Mouse (Mus musculus): ENCODE measurements around the gene C3. TPM values are rescaled to one million over a fixed set of nuclear protein-coding genes. Genes with fewer than 3 reads are reported as not detected.

The C3 gene
- total RNA-seq, 1 experiment: 0.22 TPM

- no peak overlapping the region for H3K4me3 ChIP-seq (ENCODE audit: insufficient read depth in 1 of 2, low read depth in 1 of 2, low read length in 2 of 2, poor library complexity in 1 of 2, severe bottlenecking in 1 of 2)
- TF ChIP-seq HCFC1 (IDR thresholded peaks at IDR 0.05; ENCODE audit: borderline replicate concordance, insufficient read depth, low read length) (no peak), MAFK (IDR thresholded peaks at IDR 0.05; ENCODE audit: insufficient read depth, low read depth, low read length) (no peak), CHD2 (IDR thresholded peaks at IDR 0.05; ENCODE audit: low read depth, low read length) (no peak), ZNF384 (IDR thresholded peaks at IDR 0.05; ENCODE audit: low read depth, low read length) (no peak), ZC3H11A (IDR thresholded peaks at IDR 0.05; ENCODE audit: borderline replicate concordance, low read depth, low read length) (no peak)
- H3K27ac ChIP-seq (ENCODE audit: insufficient read depth, low read depth, low read length, poor library complexity, severe bottlenecking): no peak overlapping the region
- no peaks in the 10 kb centered on the region for H3K9me3 ChIP-seq (ENCODE audit: control insufficient read depth, insufficient read depth, low read depth, low read length)
- H3K4me1 ChIP-seq (ENCODE audit: control insufficient read depth in 2 of 2, insufficient read depth in 2 of 2, low read length in 2 of 2, poor library complexity in 1 of 2): no peaks in the 10 kb centered on the region
- in situ Hi-C loops (cut with MboI; ENCODE audit: low sequenced_read_pairs in 2 of 2, unreplicated experiment in 2 of 2): no loop called here
- H3K36me3 ChIP-seq (ENCODE audit: control insufficient read depth, insufficient read depth, low read length, poor library complexity, severe bottlenecking): no peaks in the 10 kb centered on the region
- DNase-seq (ENCODE audit: low read depth, low spot score): no peak
- no peak overlapping the region for H3K9ac ChIP-seq (ENCODE audit: insufficient read depth, low read depth, low read length, poor library complexity, severe bottlenecking)
Measured at GRCm38 (mm10) chr17:57195326-57196010, 32.5 kb downstream of the C3 start.

GRCm38 (mm10) chr17:57194771-57195170 is 33.2 kb downstream of the C3 start:
- in situ Hi-C loops (cut with MboI; ENCODE audit: low sequenced_read_pairs in 2 of 2, unreplicated experiment in 2 of 2): no loop called here
- Histone ChIP-seq H3K27ac (ENCODE audit: insufficient read depth, low read depth, low read length, poor library complexity, severe bottlenecking) (no peak overlapping the region), H3K4me1 (ENCODE audit: control insufficient read depth in 2 of 2, insufficient read depth in 2 of 2, low read length in 2 of 2, poor library complexity in 1 of 2) (no peaks in the 10 kb centered on the region), H3K36me3 (ENCODE audit: control insufficient read depth, insufficient read depth, low read length, poor library complexity, severe bottlenecking) (no peaks in the 10 kb centered on the region), H3K9ac (ENCODE audit: insufficient read depth, low read depth, low read length, poor library complexity, severe bottlenecking) (no peak overlapping the region), H3K4me3 (ENCODE audit: insufficient read depth in 1 of 2, low read depth in 1 of 2, low read length in 2 of 2, poor library complexity in 1 of 2, severe bottlenecking in 1 of 2) (no peak overlapping the region), H3K9me3 (ENCODE audit: control insufficient read depth, insufficient read depth, low read depth, low read length) (no peaks in the 10 kb centered on the region)
- DNase-seq (ENCODE audit: low read depth, low spot score): no peak
- no peak for TF ChIP-seq HCFC1 (IDR thresholded peaks at IDR 0.05; ENCODE audit: borderline replicate concordance, insufficient read depth, low read length)
- TF ChIP-seq CHD2 (IDR thresholded peaks at IDR 0.05; ENCODE audit: low read depth, low read length): no peak
- no peak for TF ChIP-seq ZNF384 (IDR thresholded peaks at IDR 0.05; ENCODE audit: low read depth, low read length)
- TF ChIP-seq MAFK (IDR thresholded peaks at IDR 0.05; ENCODE audit: insufficient read depth, low read depth, low read length): no peak
- TF ChIP-seq ZC3H11A (IDR thresholded peaks at IDR 0.05; ENCODE audit: borderline replicate concordance, low read depth, low read length): no peak

- Histone ChIP-seq H3K27ac (ENCODE audit: insufficient read depth, low read depth, low read length, poor library complexity, severe bottlenecking) (no peak within 1 kb of the TSS), H3K9ac (ENCODE audit: insufficient read depth, low read depth, low read length, poor library complexity, severe bottlenecking) (no peak within 1 kb of the TSS), H3K4me1 (ENCODE audit: control insufficient read depth in 2 of 2, insufficient read depth in 2 of 2, low read length in 2 of 2, poor library complexity in 1 of 2) (no peaks in the 10 kb centered on the region), H3K4me3 (ENCODE audit: insufficient read depth in 1 of 2, low read depth in 1 of 2, low read length in 2 of 2, poor library complexity in 1 of 2, severe bottlenecking in 1 of 2) (no peak within 1 kb of the TSS), H3K36me3 (ENCODE audit: control insufficient read depth, insufficient read depth, low read length, poor library complexity, severe bottlenecking) (no peaks in the 10 kb centered on the region), H3K9me3 (ENCODE audit: control insufficient read depth, insufficient read depth, low read depth, low read length) (no peaks in the 10 kb centered on the region)
- in situ Hi-C loops (cut with MboI; ENCODE audit: low sequenced_read_pairs in 2 of 2, unreplicated experiment in 2 of 2): no loop called here
- TF ChIP-seq ZNF384 (IDR thresholded peaks at IDR 0.05; ENCODE audit: low read depth, low read length): no peak
- TF ChIP-seq HCFC1 (IDR thresholded peaks at IDR 0.05; ENCODE audit: borderline replicate concordance, insufficient read depth, low read length): no peak
- no peak for TF ChIP-seq CHD2 (IDR thresholded peaks at IDR 0.05; ENCODE audit: low read depth, low read length)
- no peak for TF ChIP-seq MAFK (IDR thresholded peaks at IDR 0.05; ENCODE audit: insufficient read depth, low read depth, low read length)
- TF ChIP-seq ZC3H11A (IDR thresholded peaks at IDR 0.05; ENCODE audit: borderline replicate concordance, low read depth, low read length): no peak
- DNase-seq (ENCODE audit: low read depth, low spot score): no peak
Measured at GRCm38 (mm10) chr17:57194041-57194507, 33.9 kb downstream of the C3 start, which contains the start of gene Tnfsf14. Gene Tnfsf14 (minus strand): TSS chr17:57194177.

- H3K4me3 ChIP-seq (ENCODE audit: insufficient read depth in 1 of 2, low read depth in 1 of 2, low read length in 2 of 2, poor library complexity in 1 of 2, severe bottlenecking in 1 of 2): no peak overlapping the region
- H3K9me3 ChIP-seq (ENCODE audit: control insufficient read depth, insufficient read depth, low read depth, low read length): no peaks in the 10 kb centered on the region
- no peaks in the 10 kb centered on the region for H3K36me3 ChIP-seq (ENCODE audit: control insufficient read depth, insufficient read depth, low read length, poor library complexity, severe bottlenecking)
- H3K4me1 ChIP-seq (ENCODE audit: control insufficient read depth in 2 of 2, insufficient read depth in 2 of 2, low read length in 2 of 2, poor library complexity in 1 of 2): no peaks in the 10 kb centered on the region
- in situ Hi-C loops (cut with MboI; ENCODE audit: low sequenced_read_pairs in 2 of 2, unreplicated experiment in 2 of 2): no loop called here
- DNase-seq (ENCODE audit: low read depth, low spot score): no peak
- no peak for TF ChIP-seq CHD2 (IDR thresholded peaks at IDR 0.05; ENCODE audit: low read depth, low read length)
- TF ChIP-seq MAFK (IDR thresholded peaks at IDR 0.05; ENCODE audit: insufficient read depth, low read depth, low read length): no peak
- no peak for TF ChIP-seq ZNF384 (IDR thresholded peaks at IDR 0.05; ENCODE audit: low read depth, low read length)
- no peak for TF ChIP-seq ZC3H11A (IDR thresholded peaks at IDR 0.05; ENCODE audit: borderline replicate concordance, low read depth, low read length)
- TF ChIP-seq HCFC1 (IDR thresholded peaks at IDR 0.05; ENCODE audit: borderline replicate concordance, insufficient read depth, low read length): no peak
- H3K9ac ChIP-seq (ENCODE audit: insufficient read depth, low read depth, low read length, poor library complexity, severe bottlenecking): no peak overlapping the region
- H3K27ac ChIP-seq (ENCODE audit: insufficient read depth, low read depth, low read length, poor library complexity, severe bottlenecking): no peak overlapping the region
Measured at GRCm38 (mm10) chr17:57188510-57189192, 39.3 kb downstream of the C3 start.
